Mouse (Mus musculus): ENCODE data around the gene Ssc4d.

GRCm38 (mm10) chr5:135934481-135935175, 39.7 kb downstream of the Ssc4d start, which contains the start of gene Ywhag:
- TF ChIP-seq CTCF (IDR thresholded peaks at IDR 0.05; ENCODE audit: low read depth): peak; percentile 79
- no peak for TF ChIP-seq EP300 (IDR thresholded peaks at IDR 0.05; ENCODE audit: low read depth)

Data from liver, embryonic 14.5 days (tissue).